Mouse (Mus musculus) T-helper 17 cell (primary cell): Measurements from ENCODE around the gene Btbd9.

Experiments
- in situ Hi-C, 2 experiments: fragments of 300-600 bp; cut with MboI, MseI; formaldehyde crosslinking; loops; 1 replicate in 1 of 2; 2 replicates in 1 of 2; pipeline ENCODE4 v1.15.1; 2025; ENCODE audit warnings: high pct_unique_total_duplicates in 2 of 2

Btbd9 gene

GRCm38 (mm10) chr17:30345008-30345407 lies 231.3 kb downstream of the Btbd9 start:
- in situ Hi-C loops: no loop called here

- in situ Hi-C loops: no loop called here
These were observed 232.4 kb downstream of the Btbd9 start for GRCm38 (mm10) chr17:30343701-30344473.

GRCm38 (mm10) chr17:30341556-30341955 lies 234.7 kb downstream of the Btbd9 start:
- in situ Hi-C loops: no loop called here

GRCm38 (mm10) chr17:30340495-30341126 lies 235.7 kb downstream of the Btbd9 start:
- in situ Hi-C loops: no loop called here

DNA sequence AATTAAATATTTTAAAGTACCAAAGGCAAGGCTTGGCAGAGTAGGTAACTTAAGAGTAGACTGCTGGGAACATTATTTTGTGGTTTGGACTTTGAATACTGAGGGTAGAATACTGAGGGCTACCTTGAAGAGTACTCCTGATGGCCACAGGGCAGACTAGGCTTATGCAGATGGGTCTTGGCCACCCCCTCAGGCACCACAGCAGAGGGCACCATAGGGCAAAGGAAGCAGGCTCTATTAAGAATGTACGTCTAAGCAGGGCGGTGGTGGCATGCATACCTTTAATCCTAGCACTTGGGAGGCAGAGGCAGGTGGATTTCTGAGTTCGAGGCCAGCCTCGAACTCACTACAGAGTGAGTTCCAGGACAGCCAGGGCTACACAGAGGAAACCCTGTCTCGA lies 237.0 kb downstream of the Btbd9 start:
- in situ Hi-C loops: no loop called here

DNA sequence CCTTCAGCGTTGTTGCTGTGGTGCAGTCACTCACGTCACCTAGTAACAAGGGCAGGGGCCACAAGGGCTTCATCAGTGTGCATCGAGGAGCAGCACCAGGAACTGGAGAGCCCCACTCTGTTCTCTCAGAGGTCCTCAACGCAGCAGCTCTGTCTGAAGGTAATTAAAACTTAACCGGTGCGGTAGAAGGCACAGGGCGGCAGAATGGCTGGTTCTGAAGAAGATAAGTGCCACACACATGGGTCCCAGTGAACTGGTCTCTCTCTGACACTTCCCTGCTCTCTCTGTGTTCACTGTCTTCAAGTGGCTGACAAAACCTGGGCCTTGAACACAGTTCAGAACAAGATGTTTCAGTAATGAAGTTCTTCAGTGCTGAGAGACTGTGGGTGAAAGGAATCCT lies 239.5 kb downstream of the Btbd9 start:
- in situ Hi-C loops: no loop called here

DNA sequence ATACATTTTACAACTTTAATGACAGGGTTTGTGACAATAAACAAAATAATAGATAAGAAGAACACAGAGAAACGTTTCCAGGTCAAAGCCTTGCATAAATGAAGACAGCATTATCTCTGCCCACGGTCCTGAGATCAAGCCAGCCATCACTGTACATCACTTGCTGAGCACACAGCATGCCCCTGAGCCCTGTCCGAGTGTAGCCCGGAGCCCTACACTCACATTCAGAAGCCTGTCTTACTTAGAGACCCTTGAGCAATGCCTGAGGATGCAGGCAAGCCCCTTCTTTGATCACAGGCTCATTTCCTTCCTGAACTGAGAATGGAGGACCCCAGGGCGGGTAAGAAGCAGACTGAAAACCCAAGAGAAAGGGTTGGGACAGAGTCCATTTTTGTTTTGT lies 240.0 kb downstream of the Btbd9 start:
- in situ Hi-C loops: no loop called here

- in situ Hi-C loops: no loop called here
These were observed 240.5 kb downstream of the Btbd9 start for GRCm38 (mm10) chr17:30335746-30336145.

DNA sequence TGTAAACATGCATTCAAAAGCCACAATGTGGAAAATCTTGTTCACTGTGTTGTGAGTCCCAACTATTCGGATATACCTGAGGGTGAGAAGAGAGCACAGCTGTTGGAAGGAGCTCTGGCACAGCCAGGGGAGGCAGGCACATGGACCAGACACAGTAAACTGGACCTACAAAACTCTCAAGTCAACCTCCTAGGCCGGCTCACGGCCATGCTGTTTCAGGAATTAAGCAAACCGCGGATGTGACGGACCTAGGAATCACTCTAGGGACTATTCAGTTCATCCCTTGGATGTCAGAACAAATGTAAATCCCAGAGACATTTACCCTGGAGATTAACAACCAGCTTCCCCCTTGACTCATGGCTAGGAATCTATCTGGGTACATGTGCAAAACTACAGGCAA lies 242.0 kb downstream of the Btbd9 start:
- in situ Hi-C loops: no loop called here

- in situ Hi-C loops: no loop called here
These were observed 243.2 kb downstream of the Btbd9 start for GRCm38 (mm10) chr17:30333136-30333535.

DNA sequence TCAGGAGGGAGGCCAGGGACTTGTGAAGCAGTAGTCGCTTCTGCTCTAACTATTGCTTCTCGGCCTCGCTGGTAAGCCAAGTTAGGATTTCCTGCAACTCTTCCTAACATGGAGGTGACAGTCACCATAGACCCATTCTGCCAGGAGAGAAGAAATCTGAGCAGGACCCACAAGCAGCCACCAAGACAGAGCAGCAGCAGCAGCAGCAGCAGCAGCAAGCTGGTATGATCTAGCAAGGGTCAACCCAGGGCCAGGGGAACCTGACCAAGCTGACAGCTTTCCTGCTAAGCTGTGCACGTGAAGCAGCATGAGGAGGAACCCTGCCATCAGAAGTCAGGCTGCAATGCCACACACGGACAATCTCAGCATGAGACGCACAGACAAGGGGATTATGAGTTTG lies 244.9 kb downstream of the Btbd9 start:
- in situ Hi-C loops: no loop called here

GRCm38 (mm10) chr17:30329531-30329930 lies 246.8 kb downstream of the Btbd9 start:
- in situ Hi-C loops: loop anchor here in 1 of 2 experiments (10.0 kb wide), 1 partner anchor 825 kb away; no protein-coding TSS in a partner anchor

- in situ Hi-C loops: loop anchor here in 1 of 2 experiments (10.0 kb wide), 1 partner anchor 826 kb away; no protein-coding TSS in a partner anchor
These were observed 247.4 kb downstream of the Btbd9 start for GRCm38 (mm10) chr17:30328924-30329323.

GRCm38 (mm10) chr17:30326906-30327305 lies 249.4 kb downstream of the Btbd9 start:
- in situ Hi-C loops: loop anchor here in 1 of 2 experiments (10.0 kb wide), 1 partner anchor 828 kb away; no protein-coding TSS in a partner anchor

DNA sequence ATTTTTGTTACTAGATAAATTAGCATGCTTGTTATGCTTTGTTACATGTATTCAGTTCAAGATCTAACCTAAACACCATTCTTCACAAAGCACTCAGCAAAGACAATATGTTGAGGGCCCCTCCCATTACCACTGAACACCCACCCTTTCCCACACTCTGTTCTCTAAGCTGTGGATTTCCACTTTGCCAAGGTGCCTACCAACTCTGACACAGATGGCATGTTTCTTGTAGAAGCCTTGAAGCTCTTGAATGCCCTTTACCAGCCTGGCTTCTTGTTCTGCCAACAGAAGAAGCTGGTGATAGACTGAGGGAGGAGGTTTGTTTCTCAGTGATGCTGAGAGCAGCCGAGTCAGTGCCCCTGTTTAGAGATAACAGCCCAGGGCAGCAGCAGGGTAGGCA lies 256.0 kb downstream of the Btbd9 start:
- in situ Hi-C loops: loop anchor here in 1 of 2 experiments (10.0 kb wide), 1 partner anchor 834 kb away; no protein-coding TSS in a partner anchor

DNA sequence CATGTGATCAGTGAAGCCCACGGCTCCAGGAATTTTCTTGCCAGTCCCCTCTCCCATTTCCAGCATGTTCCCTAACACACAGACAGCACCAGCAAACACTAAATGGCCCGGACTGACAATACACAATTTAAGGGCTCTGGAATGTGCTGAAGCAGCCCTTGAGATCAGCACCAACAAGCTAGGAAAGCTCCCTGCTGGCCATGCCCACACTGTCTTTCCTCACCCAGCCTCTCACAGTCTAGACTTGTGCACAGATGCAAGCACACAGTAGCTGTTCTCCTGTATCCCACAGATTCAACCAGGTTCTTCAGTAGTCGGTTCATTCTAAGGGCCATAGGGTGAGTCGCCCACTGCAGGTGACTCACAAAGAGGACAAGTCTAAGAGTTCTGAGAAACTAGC lies 263.6 kb downstream of the Btbd9 start:
- in situ Hi-C loops: loop anchor here in 1 of 2 experiments (5.0 kb wide), 1 partner anchor 100 kb away; no protein-coding TSS in a partner anchor

DNA sequence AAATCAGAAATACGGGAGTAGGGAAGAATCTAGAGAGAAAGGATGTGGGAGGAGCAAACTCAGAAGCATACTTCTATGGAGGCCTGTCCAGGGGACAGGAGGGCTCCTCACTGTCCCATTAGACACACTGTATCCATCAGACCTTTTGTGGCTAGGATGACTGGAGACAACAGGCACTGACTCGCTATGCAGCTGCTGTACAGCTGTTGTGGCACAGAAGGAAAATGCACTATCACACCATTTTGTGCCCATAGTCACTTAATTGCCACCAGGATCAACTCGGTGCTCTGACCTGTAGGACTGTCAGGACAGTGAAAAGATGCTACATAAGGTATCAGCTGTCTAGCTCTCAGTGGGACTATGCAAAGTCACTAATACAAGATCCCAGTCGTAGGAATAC lies 266.7 kb downstream of the Btbd9 start:
- in situ Hi-C loops: loop anchor here in 1 of 2 experiments (5.0 kb wide), 1 partner anchor 103 kb away; no protein-coding TSS in a partner anchor

DNA sequence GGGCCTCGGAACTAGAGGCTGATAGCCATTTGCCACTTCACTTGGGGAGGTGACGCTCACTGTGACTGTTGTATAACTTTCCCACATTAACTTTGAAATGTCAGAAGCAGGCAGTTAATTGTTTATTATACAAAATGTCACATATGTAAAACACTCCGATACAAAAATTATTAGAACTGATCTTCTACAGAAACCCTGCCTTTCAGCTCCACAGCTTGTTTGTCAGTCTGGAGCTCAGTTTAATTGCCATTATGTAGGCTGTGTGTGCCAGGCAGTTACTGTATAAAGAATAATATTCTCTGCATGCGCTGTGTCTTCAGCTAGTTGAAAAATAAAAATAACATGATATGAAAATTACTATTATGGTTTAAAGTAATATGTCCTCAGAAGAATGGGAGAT lies 267.4 kb downstream of the Btbd9 start:
- in situ Hi-C loops: no loop called here

DNA sequence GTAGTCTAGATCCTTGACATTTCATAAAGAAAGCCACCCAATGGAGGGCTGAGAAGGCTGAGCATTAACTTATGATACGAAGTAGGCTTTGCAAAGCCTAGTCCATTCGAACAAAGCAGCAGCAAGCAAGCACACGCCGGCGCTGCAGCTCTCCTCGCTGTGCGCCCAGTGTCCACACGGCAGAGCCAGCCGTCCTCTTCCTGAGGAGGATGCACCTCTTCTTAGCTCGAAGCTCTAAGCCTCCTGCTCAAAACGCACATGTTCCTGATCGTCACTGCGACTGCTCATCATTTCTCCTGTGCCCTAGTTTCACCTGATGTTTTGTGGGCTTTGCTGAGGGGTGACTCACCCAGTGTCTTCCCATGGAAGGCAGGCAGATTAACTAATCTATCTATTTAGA lies 268.0 kb downstream of the Btbd9 start:
- in situ Hi-C loops: no loop called here

DNA sequence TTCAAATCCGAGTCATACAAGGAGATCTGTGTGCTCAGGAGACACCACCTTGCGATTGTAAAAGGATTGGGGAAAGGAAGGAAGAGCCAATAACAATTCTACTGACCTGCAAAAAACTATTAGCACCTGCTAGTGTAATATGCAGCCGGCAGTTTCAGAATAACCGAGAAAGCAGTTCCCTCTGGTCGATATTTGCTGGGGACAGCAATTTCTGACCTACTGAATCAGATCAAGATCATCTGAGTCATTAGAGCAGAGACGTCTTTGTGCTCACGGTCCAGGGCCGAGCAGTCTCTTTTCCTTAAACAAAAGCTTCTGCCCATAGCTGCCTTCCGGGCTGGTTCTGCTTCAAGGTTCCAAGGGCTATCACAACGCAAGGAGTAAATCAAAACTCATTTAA lies 269.1 kb downstream of the Btbd9 start:
- in situ Hi-C loops: no loop called here

DNA sequence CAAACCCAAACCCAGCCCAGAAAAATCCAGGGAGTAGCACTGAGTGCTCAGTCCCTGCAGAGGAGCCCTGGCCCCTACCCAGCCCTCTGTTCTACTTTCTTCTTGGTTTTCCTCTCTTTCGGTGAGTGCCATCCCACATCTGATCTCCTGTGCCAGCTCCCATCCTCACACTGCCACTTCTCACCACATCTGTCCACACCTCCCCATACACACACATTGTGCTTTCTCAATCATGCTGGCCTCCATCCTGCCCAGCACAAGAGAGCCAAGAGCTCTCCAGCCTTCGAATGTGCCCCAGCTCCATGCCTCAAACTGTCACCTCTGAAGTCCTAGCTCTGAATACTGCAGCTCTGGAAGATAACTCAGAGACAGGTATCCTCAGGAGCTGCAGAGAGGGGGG lies 271.5 kb downstream of the Btbd9 start:
- in situ Hi-C loops: no loop called here

DNA sequence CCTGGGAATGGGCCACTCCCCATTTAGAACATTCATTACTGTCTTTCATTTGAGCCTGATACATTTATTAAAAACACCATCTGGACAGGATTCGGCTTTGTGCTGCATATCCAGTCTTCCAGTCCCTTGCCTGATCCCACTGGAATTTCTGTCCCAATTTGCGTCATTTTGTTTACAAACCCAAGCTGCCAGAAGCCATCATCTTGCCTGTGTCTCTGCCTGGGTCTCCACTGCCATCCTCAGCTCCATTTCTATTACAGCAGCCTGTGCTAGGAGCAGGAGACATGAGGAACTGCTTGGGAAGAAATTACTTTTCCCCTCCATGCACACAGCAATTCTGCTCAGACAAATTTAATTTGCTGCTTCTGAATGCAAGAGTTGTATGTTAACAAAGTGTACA lies 274.9 kb downstream of the Btbd9 start:
- in situ Hi-C loops: no loop called here

DNA sequence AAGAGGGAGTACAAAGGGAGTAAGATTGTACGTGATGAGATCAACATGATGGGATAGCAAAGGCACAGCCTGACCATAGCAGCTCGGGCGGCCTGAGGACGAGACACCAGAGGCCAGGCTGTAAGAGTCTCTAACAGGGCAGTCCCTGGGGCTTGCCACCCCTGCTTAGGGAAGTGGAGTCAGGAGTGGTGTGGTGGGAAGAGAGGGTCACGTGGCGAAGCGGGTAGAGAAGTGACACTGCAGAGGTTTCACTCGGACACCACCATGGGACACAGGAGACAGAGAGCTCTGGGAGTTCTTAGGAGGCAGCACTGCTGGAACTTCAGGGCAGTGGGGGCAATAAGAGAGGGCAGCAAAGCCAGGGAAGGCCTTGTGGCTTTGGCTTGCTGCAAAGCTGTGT lies 278.9 kb downstream of the Btbd9 start:
- in situ Hi-C loops: no loop called here
